18 mouse cellular contexts compared by ENCODE assay signal in the genomic region with DNA sequence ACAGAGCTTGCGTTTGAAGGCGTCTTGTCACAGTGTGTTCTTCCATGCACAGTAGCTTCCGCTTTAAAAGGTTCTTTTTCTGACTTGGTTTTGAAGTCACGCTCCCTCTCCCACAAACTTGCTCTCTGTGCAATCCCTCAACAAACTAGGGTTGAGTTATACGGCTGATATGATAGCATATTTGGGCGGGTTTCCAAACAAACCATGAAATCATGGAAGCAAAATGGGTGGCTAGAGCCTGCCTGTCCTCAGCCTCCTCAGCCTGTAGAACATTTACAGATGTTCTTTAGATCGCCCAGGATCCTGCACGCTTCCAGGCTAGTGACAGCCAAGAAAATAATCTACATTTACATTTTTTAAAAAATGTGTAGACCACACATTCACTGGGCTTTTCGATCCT.
"Had no signal": no experiment of that assay in that cellular context is flagged by ENCODE, and none has a peak within 500 bp of the region (broad histone marks: within the 10 kb centered on the region; RNA-seq: fewer than 3 reads in every experiment).

No protein-coding gene starts in this region.

- ATAC-seq: midbrain, embryonic 15.5 days had no signal

- H3K36me3 ChIP-seq: kidney, embryonic 15.5 days; liver, embryonic 13.5 days; midbrain, embryonic 12.5 days; midbrain, embryonic 15.5 days; neural tube, embryonic 12.5 days; neural tube, embryonic 15.5 days had no signal

- H3K4me3 ChIP-seq: kidney, embryonic 15.5 days; left cerebral cortex, adult 2 months; liver, embryonic 13.5 days; midbrain, embryonic 12.5 days; midbrain, embryonic 15.5 days; neural tube, embryonic 12.5 days; neural tube, embryonic 15.5 days had no signal

- H3K4me1 ChIP-seq: kidney, embryonic 15.5 days; liver, embryonic 13.5 days; midbrain, embryonic 12.5 days; midbrain, embryonic 15.5 days; neural tube, embryonic 12.5 days; neural tube, embryonic 15.5 days had no signal

- H3K27me3 ChIP-seq: liver, embryonic 13.5 days; midbrain, embryonic 12.5 days; midbrain, embryonic 15.5 days; neural tube, embryonic 12.5 days; neural tube, embryonic 15.5 days had no signal

- H3K27ac ChIP-seq: kidney, embryonic 15.5 days; left cerebral cortex, adult 2 months; liver, embryonic 13.5 days; macrophage; midbrain, embryonic 12.5 days; midbrain, embryonic 15.5 days; neural tube, embryonic 12.5 days; neural tube, embryonic 15.5 days; stomach, postnatal 0 days had no signal

- H3K4me2 ChIP-seq: kidney, embryonic 15.5 days; liver, embryonic 13.5 days; midbrain, embryonic 12.5 days; midbrain, embryonic 15.5 days; neural tube, embryonic 12.5 days; neural tube, embryonic 15.5 days had no signal

- H3K9me3 ChIP-seq: liver, embryonic 13.5 days; midbrain, embryonic 12.5 days; midbrain, embryonic 15.5 days; neural tube, embryonic 12.5 days; neural tube, embryonic 15.5 days had no signal

- DNase-seq: kidney, adult 8-10 months; kidney, postnatal 10 days; kidney, postnatal 36 days; layer of hippocampus, postnatal 36 days; liver, embryonic 13.5 days; lung, adult 2 months; right cerebral cortex, adult 18-20 months; right cerebral cortex, postnatal 14 days; right cerebral cortex, postnatal 4 days; thymus, postnatal 25 days had no signal

- H3K9ac ChIP-seq: kidney, embryonic 15.5 days; liver, embryonic 13.5 days; midbrain, embryonic 12.5 days; midbrain, embryonic 15.5 days; neural tube, embryonic 12.5 days; neural tube, embryonic 15.5 days had no signal
